Mouse (Mus musculus) urinary bladder, postnatal 36 days (tissue): ENCODE data around the gene Olfr262.
"Not testable (repeated sequence)": the region's sequence is repeated elsewhere in the genome, so short reads cannot be mapped to it uniquely, and the experiment has no call there.

Experiments used
- DNase-seq, 2 experiments: peaks; one replicate each; pipeline ENCODE4 v3.0.0; 2022; ENCODE audit warnings: low spot score in 2 of 2, mixed read lengths in 1 of 2

The Olfr262 gene

GRCm38 (mm10) chr19:12241559-12241958 lies at the start of gene Olfr262:
Gene Olfr262 (minus strand): TSS chr19:12241659.
- no peak for DNase-seq

GRCm38 (mm10) chr19:12279554-12279953 lies 38.1 kb upstream of the Olfr262 start, which contains the start of gene Olfr1434:
Gene Olfr1434 (plus strand): TSS chr19:12279854.
- DNase-seq, result no peak

GRCm38 (mm10) chr19:12260732-12261131 lies 19.3 kb upstream of the Olfr262 start, which contains the start of gene Olfr235:
Gene Olfr235 (plus strand): TSS chr19:12261032.
- no peak for DNase-seq

GRCm38 (mm10) chr19:12232496-12232895 lies 9.0 kb downstream of the Olfr262 start, which contains the start of gene Olfr1432:
Gene Olfr1432 (minus strand): TSS chr19:12232596.
- DNase-seq, result not testable (repeated sequence)

- DNase-seq, result no peak
These were observed 41.1 kb downstream of the Olfr262 start, which contains the start of gene Olfr1431 for GRCm38 (mm10) chr19:12200334-12200733. Gene Olfr1431 (plus strand): TSS chr19:12200634.

GRCm38 (mm10) chr19:12199076-12199475 lies 42.4 kb downstream of the Olfr262 start:
- DNase-seq, result not testable (repeated sequence)
